Mouse (Mus musculus): ENCODE results near the gene Rasgef1b. TPM values are rescaled to one million over a fixed set of nuclear protein-coding genes. Genes with fewer than 3 reads are reported as not detected.

Rasgef1b gene
- polyA plus RNA-seq, 1 experiment from 2014 or later = 65.7 TPM

GRCm38 (mm10) chr5:99562096-99562495 lies 166.8 kb downstream of the Rasgef1b start:
- no peak overlapping the region for H3K9ac ChIP-seq
- H3K36me3 ChIP-seq (replicated peaks) = no peaks in the 10 kb centered on the region
- WGBS = 87% methylated on average over 6 of the region's 6 CpGs
- no peak overlapping the region for H3K4me3 ChIP-seq
- no peak for ATAC-seq (replicated peaks)
- H3K27ac ChIP-seq = no peak overlapping the region
- H3K9me3 ChIP-seq = no peaks in the 10 kb centered on the region
- H3K27me3 ChIP-seq (replicated peaks) = 0 out of 2 replicates have a peak, but pooled peaks cover 7% of the 10 kb centered on the region
- peaks cover 2% of the 10 kb centered on the region; the same call in 1 of the 2 replicates for H3K4me1 ChIP-seq
- no peak overlapping the region for H3K4me2 ChIP-seq

GRCm38 (mm10) chr5:99559814-99560213 lies 169.1 kb downstream of the Rasgef1b start:
- no peak overlapping the region for H3K9ac ChIP-seq
- ATAC-seq (replicated peaks) = no peak
- no peak overlapping the region for H3K4me2 ChIP-seq
- 10% methylated on average over 3 of the region's 3 CpGs for WGBS
- no peaks in the 10 kb centered on the region for H3K36me3 ChIP-seq (replicated peaks)
- peaks cover 2% of the 10 kb centered on the region; the same call in 1 of the 2 replicates for H3K4me1 ChIP-seq
- no peaks in the 10 kb centered on the region for H3K9me3 ChIP-seq
- H3K27me3 ChIP-seq (replicated peaks) = peaks cover 7% of the 10 kb centered on the region; the same call in 1 of the 2 replicates
- H3K4me3 ChIP-seq = no peak overlapping the region
- no peak overlapping the region for H3K27ac ChIP-seq

GRCm38 (mm10) chr5:99558231-99558630 lies 170.6 kb downstream of the Rasgef1b start:
- ATAC-seq (replicated peaks) = no peak
- Histone ChIP-seq H3K27me3 (replicated peaks) (peaks cover 7% of the 10 kb centered on the region; the same call in 1 of the 2 replicates), H3K9ac (no peak overlapping the region), H3K4me3 (no peak overlapping the region), H3K36me3 (replicated peaks) (no peaks in the 10 kb centered on the region), H3K27ac (no peak overlapping the region), H3K9me3 (no peaks in the 10 kb centered on the region), H3K4me2 (no peak overlapping the region), H3K4me1 (peaks cover 2% of the 10 kb centered on the region; the same call in 1 of the 2 replicates)
- 28% methylated on average over 9 of the region's 9 CpGs for WGBS

GRCm38 (mm10) chr5:99552645-99553044 lies 176.2 kb downstream of the Rasgef1b start:
- H3K4me2 ChIP-seq = no peak overlapping the region
- no peaks in the 10 kb centered on the region for H3K9me3 ChIP-seq
- WGBS = 60% methylated on average over 7 of the region's 7 CpGs
- H3K4me3 ChIP-seq = no peak overlapping the region
- no peak overlapping the region for H3K27ac ChIP-seq
- no peaks in the 10 kb centered on the region for H3K36me3 ChIP-seq (replicated peaks)
- no peak overlapping the region for H3K9ac ChIP-seq
- H3K4me1 ChIP-seq = no peaks in the 10 kb centered on the region
- ATAC-seq (replicated peaks) = no peak
- H3K27me3 ChIP-seq (replicated peaks) = no peaks in the 10 kb centered on the region; the same call in 1 of the 2 replicates

- no peak; the same call in 1 of the 2 replicates for ATAC-seq (replicated peaks)
- Histone ChIP-seq H3K4me2 (no peak overlapping the region), H3K9ac (no peak overlapping the region), H3K27ac (no peak overlapping the region), H3K4me3 (no peak overlapping the region), H3K36me3 (replicated peaks) (no peaks in the 10 kb centered on the region), H3K4me1 (peaks cover 27% of the 10 kb centered on the region), H3K27me3 (replicated peaks) (no peaks in the 10 kb centered on the region), H3K9me3 (no peaks in the 10 kb centered on the region)
- 44% methylated on average over 6 of the region's 6 CpGs for WGBS
Observed at GRCm38 (mm10) chr5:99544664-99545494, 184.0 kb downstream of the Rasgef1b start.

GRCm38 (mm10) chr5:99541999-99542765 lies 186.7 kb downstream of the Rasgef1b start:
- H3K9ac ChIP-seq = no peak overlapping the region
- H3K4me1 ChIP-seq = peaks cover 27% of the 10 kb centered on the region
- H3K4me2 ChIP-seq = no peak overlapping the region
- H3K36me3 ChIP-seq (replicated peaks) = no peaks in the 10 kb centered on the region
- WGBS = 59% methylated on average over 2 of the region's 2 CpGs
- H3K27me3 ChIP-seq (replicated peaks) = no peaks in the 10 kb centered on the region
- H3K27ac ChIP-seq = 0 out of 2 replicates have a peak overlapping the region, but pooled peaks have one; percentile 39
- H3K9me3 ChIP-seq = no peaks in the 10 kb centered on the region
- no peak for ATAC-seq (replicated peaks)
- H3K4me3 ChIP-seq = no peak overlapping the region

GRCm38 (mm10) chr5:99541321-99541895 lies 187.5 kb downstream of the Rasgef1b start:
- Histone ChIP-seq H3K4me3 (no peak overlapping the region), H3K9me3 (no peaks in the 10 kb centered on the region), H3K4me2 (no peak overlapping the region), H3K27ac (0 out of 2 replicates have a peak overlapping the region, but pooled peaks have one; percentile 39), H3K36me3 (replicated peaks) (no peaks in the 10 kb centered on the region), H3K27me3 (replicated peaks) (no peaks in the 10 kb centered on the region), H3K4me1 (peaks cover 27% of the 10 kb centered on the region), H3K9ac (no peak overlapping the region)
- ATAC-seq (replicated peaks) = peak; percentile 64; the same call in 1 of the 2 replicates
- 24% methylated on average over 11 of the region's 11 CpGs for WGBS

- H3K4me2 ChIP-seq = no peak overlapping the region
- H3K4me3 ChIP-seq = no peak overlapping the region
- 62% methylated on average over 7 of the region's 7 CpGs for WGBS
- H3K27me3 ChIP-seq (replicated peaks) = no peaks in the 10 kb centered on the region
- no peak overlapping the region for H3K27ac ChIP-seq
- no peaks in the 10 kb centered on the region for H3K36me3 ChIP-seq (replicated peaks)
- H3K9me3 ChIP-seq = no peaks in the 10 kb centered on the region
- no peak for ATAC-seq (replicated peaks)
- no peak overlapping the region for H3K9ac ChIP-seq
- H3K4me1 ChIP-seq = no peaks in the 10 kb centered on the region
Observed at GRCm38 (mm10) chr5:99533416-99533815, 195.4 kb downstream of the Rasgef1b start.

GRCm38 (mm10) chr5:99526797-99527201 lies 202.1 kb downstream of the Rasgef1b start:
- H3K9ac ChIP-seq = no peak overlapping the region
- H3K27ac ChIP-seq = no peak overlapping the region
- H3K4me3 ChIP-seq = no peak overlapping the region
- H3K9me3 ChIP-seq = no peaks in the 10 kb centered on the region
- no peak overlapping the region for H3K4me2 ChIP-seq
- WGBS = 84% methylated on average over 7 of the region's 7 CpGs
- peaks cover 9% of the 10 kb centered on the region for H3K4me1 ChIP-seq
- ATAC-seq (replicated peaks) = no peak
- H3K27me3 ChIP-seq (replicated peaks) = no peaks in the 10 kb centered on the region
- H3K36me3 ChIP-seq (replicated peaks) = no peaks in the 10 kb centered on the region

- no peaks in the 10 kb centered on the region for H3K9me3 ChIP-seq
- no peak for ATAC-seq (replicated peaks)
- H3K4me1 ChIP-seq = peaks cover 13% of the 10 kb centered on the region
- H3K4me3 ChIP-seq = no peak overlapping the region
- H3K27me3 ChIP-seq (replicated peaks) = no peaks in the 10 kb centered on the region
- WGBS = 89% methylated on average over 4 of the region's 4 CpGs
- no peak overlapping the region for H3K9ac ChIP-seq
- H3K27ac ChIP-seq = no peak overlapping the region
- H3K36me3 ChIP-seq (replicated peaks) = no peaks in the 10 kb centered on the region
- no peak overlapping the region for H3K4me2 ChIP-seq
Observed at GRCm38 (mm10) chr5:99525649-99526048, 203.2 kb downstream of the Rasgef1b start.

- peaks cover 20% of the 10 kb centered on the region for H3K4me1 ChIP-seq
- no peaks in the 10 kb centered on the region for H3K9me3 ChIP-seq
- H3K4me2 ChIP-seq = no peak overlapping the region
- 40% methylated on average over 8 of the region's 8 CpGs for WGBS
- no peak for ATAC-seq (replicated peaks)
- no peak overlapping the region for H3K4me3 ChIP-seq
- H3K27me3 ChIP-seq (replicated peaks) = no peaks in the 10 kb centered on the region
- no peaks in the 10 kb centered on the region for H3K36me3 ChIP-seq (replicated peaks)
- H3K27ac ChIP-seq = no peak overlapping the region
- no peak overlapping the region for H3K9ac ChIP-seq
Observed at GRCm38 (mm10) chr5:99522571-99523269, 206.1 kb downstream of the Rasgef1b start.
